Mouse (Mus musculus): ENCODE data around the gene Pacrg. TPM values are rescaled to one million over a fixed set of nuclear protein-coding genes. Genes with fewer than 3 reads are reported as not detected.

Pacrg gene
- total RNA-seq, 1 experiment from 2014 or later = 0.89 TPM

DNA sequence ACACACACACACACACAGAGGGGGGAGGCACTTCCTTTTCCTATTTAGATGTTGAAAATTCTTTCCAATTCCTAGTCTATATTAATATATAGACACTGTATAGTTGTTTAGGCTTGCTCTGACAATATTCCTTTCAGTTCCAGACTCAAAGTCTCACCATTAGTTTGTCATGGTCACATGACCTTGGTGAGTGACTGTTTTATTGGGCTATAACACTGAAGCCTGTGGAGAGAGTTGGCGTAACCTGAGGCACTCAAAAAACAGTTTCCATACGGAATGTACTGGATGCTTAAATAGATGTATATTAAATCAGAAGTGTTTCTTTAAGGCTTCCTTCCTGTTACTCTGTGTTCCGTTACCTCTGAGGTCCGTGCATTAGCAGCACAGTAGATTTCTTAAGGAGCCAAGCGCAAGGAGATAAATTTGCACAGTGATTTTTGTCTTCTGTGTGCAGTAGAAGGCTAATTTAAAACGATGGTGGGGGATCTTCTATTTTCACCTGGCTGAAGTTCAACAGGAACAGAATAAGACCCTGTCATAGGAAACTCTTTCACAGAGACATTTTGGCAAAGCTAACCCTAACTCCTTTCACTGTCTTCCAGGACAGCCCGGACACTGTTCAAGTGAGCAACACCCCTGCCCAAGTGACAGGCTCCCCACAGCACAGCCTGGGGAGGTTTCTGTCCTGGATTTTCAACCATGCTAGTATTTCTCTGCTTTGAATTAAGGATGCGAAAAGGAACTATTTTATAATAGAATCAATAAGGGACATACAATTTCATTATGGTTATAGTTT is 349.5 kb downstream of the Pacrg start:
- no peak; a peak in 1 of 4 replicates for ATAC-seq (replicated peaks in 1 of 2; ENCODE audit: insufficient read depth in 1 of 2, low FRiP score in 2 of 2, low TSS enrichment in 1 of 2, low read depth in 1 of 2, poor library complexity in 2 of 2, severe bottlenecking in 2 of 2)

DNA sequence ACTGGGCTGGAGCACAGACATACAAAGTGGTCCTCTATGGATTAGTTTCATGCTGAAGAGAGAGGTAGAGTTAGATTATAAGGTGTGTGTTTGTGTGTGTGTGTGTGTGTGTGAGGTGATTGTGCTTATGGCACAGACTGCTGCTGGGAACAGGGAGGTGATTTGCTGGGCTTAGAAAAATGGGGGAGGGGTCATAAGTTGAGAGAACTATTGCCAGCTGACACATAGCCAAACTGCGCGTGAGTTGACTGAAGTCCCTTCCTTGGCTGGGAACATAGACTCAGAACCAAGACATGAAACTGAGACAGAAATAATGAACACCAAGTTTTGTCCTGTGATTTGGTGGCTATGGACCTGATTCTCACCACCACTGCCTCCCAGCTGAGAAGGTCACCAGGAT is 351.2 kb downstream of the Pacrg start:
- no peak for ATAC-seq (replicated peaks in 1 of 2; ENCODE audit: insufficient read depth in 1 of 2, low FRiP score in 2 of 2, low TSS enrichment in 1 of 2, low read depth in 1 of 2, poor library complexity in 2 of 2, severe bottlenecking in 2 of 2)

DNA sequence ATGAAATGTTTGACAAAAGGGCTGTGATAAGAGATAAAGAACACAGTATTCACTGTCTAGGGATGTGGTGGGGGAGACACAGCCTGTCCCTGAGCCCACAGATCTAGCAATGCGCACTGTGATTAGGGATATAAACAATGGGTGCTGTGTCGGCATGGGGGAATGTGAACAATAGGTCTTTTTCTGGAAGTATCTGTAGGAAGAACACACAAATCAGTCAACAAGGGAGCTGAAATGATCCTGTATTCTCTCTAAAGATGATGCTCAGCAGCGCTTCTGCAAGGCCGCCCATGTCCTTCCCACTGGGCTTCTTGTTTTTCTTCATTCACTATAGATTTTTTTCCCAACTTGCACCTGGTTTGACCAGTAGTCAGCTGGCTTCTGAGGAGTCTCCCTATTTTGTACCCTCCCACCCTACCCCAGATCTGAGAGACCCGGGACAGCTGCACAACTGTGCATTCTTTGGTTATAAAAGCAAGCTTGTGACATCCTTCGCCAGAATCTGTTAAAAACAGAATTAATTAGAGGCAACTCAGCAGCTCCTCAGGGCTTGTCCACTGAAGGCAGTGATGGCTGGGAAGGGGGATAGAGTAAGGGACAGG is 356.1 kb downstream of the Pacrg start:
- ATAC-seq (replicated peaks in 1 of 2; ENCODE audit: insufficient read depth in 1 of 2, low FRiP score in 2 of 2, low TSS enrichment in 1 of 2, low read depth in 1 of 2, poor library complexity in 2 of 2, severe bottlenecking in 2 of 2) = no peak

DNA sequence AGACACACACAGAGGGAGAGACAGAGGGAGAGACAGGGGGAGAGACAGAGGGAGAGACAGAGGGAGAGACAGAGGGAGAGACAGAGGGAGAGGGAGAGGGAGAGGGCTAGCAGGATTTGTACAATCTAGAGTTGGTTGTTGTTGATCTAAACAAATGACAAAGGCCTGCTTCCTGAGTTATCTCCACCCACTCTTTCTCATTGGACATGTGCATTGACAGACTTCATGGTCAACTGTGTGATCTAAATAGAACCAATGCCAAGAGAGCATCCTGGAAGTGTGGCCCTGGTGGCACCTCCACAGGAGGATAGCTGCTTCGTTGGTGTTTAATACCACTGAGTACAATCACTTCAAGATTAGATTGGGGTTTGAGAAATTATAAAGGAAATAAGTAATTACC is 359.0 kb downstream of the Pacrg start:
- no peak for ATAC-seq (replicated peaks in 1 of 2; ENCODE audit: insufficient read depth in 1 of 2, low FRiP score in 2 of 2, low TSS enrichment in 1 of 2, low read depth in 1 of 2, poor library complexity in 2 of 2, severe bottlenecking in 2 of 2)

DNA sequence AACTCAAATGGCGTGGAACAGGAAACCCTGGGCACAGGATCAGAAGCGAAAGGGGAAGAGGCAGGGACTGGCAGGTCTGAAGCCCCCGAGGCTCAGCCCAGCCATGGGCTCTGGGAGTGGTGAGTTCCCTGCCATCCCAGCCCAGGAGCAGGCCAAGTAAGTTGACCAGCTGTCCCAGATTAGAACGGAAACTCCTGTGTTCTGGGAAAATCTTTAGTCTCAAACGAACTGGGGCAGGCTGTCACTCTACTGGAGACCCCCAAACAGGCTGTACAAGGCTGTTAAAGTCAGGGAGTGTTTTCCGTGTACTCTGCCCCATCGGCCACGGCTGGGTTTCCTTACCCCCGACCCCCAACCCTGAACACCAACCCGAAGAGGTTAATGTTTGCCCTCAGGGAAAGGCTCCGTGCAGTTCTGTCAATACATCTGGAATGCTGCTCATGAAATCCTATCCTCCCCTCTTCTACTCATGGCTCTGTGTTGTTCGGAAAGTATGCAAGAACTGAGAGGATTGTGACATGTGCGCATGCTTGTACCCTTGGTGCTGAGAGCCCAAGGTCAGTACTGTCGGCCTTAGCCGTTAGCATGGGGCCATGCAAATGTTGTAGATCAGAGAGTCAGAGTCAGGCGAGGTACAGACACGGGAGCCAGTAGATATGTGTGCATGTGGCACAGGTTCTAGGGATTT is 360.9 kb downstream of the Pacrg start:
- no peak for ATAC-seq (replicated peaks in 1 of 2; ENCODE audit: insufficient read depth in 1 of 2, low FRiP score in 2 of 2, low TSS enrichment in 1 of 2, low read depth in 1 of 2, poor library complexity in 2 of 2, severe bottlenecking in 2 of 2)

DNA sequence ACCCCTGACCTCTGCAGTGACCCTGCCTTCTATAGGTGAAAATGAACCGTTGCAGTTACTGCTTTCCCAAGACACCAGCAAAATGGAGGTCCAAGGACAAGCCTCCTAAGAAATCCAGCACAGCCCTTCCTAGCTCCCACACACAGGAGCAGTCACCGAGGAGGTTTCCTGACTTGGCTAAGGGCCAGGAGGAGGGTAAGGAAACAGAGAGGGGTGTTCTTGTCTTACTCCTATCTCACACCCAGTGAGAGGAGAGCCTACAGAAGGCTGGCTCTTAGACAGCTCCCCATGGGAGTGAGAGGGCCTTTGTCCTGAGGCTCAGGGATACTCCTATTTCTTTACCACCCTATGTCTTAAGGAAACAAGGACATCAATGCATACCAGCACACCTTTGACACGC is 361.7 kb downstream of the Pacrg start:
- ATAC-seq (replicated peaks in 1 of 2; ENCODE audit: insufficient read depth in 1 of 2, low FRiP score in 2 of 2, low TSS enrichment in 1 of 2, low read depth in 1 of 2, poor library complexity in 2 of 2, severe bottlenecking in 2 of 2) = no peak

DNA sequence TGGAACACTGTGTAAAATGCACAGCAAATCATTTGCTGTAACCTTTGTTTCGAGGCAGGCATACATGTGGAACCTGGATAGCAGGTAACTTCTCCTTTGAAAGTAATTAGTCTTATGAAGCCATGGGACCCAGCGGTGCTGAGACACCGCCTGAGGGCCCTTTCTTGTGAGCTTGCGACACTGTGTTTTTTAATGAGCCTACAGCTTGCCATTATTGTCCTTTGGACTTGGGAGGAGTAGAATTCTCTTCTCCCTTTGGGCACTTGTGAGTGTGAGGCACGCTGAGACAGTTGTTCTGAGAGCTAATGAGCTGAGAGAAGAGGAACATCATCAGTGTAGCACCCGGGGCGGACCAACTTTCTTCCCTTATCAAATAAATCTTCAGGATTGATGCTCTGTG is 363.3 kb downstream of the Pacrg start:
- ATAC-seq (replicated peaks in 1 of 2; ENCODE audit: insufficient read depth in 1 of 2, low FRiP score in 2 of 2, low TSS enrichment in 1 of 2, low read depth in 1 of 2, poor library complexity in 2 of 2, severe bottlenecking in 2 of 2) = no peak

DNA sequence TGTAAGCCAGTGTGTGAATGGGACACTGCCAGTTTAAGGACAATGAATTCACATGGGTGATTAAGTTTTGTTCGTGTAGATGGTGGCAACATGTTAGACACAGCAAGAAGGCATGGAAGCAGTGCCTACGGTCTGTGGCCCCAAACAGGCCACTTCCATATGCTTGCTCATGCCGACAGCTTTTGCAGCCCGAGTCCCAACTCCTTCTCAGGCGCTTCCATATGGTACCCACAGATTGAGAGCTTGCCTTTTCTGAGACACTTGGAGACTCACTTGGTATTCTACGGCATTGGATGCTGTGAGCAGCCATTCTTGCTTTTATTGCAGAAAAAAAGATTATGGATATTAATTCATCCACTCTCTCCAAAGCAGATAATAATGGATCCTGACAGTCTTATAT is 365.1 kb downstream of the Pacrg start:
- ATAC-seq (replicated peaks in 1 of 2; ENCODE audit: insufficient read depth in 1 of 2, low FRiP score in 2 of 2, low TSS enrichment in 1 of 2, low read depth in 1 of 2, poor library complexity in 2 of 2, severe bottlenecking in 2 of 2) = no peak

DNA sequence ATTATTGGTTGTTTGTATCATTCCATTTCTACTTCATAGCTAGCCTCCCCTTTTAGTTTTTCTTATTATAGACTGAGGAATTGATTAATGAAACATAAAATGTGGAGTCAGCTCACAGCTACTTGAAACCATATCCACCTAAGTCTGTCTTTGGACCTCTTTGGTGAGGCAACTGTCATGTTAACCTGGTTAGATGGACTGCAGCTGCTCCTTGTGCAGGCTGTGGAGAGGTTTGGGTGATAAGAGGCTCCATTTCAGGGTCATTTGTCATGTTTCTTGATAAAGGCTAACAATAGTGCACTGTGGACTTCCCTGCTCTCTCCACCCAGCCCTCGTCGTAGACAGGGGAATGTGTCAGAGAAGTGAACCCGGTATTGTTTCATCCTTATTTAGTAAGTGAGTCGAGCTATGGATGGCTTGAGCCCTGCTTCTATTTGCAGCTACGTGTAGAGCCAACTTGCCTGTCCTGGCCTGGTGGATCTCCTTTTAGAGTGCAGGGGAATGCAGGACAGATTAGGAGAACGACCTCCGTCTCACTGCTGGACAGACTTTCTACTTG is 366.2 kb downstream of the Pacrg start:
- ATAC-seq (replicated peaks in 1 of 2; ENCODE audit: insufficient read depth in 1 of 2, low FRiP score in 2 of 2, low TSS enrichment in 1 of 2, low read depth in 1 of 2, poor library complexity in 2 of 2, severe bottlenecking in 2 of 2) = no peak

DNA sequence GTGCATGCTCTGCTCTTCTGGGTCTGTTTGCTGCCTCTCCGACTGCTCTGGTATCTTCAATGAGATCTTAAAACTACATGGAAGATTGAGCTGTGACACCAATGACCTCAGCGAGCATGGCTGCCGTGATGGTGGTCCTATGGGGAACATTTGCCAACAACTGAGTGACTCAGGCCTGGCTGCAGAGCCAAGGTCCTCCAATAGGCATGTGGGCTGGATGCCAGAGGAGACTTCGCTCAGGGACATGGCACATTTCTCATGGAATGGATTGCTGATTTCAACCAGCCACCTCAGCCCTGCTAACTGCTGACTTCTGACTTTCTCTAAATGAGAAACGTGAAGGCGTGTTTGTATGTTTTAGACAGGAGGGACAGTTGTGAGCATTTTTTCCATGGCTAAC is 366.9 kb downstream of the Pacrg start:
- ATAC-seq (replicated peaks in 1 of 2; ENCODE audit: insufficient read depth in 1 of 2, low FRiP score in 2 of 2, low TSS enrichment in 1 of 2, low read depth in 1 of 2, poor library complexity in 2 of 2, severe bottlenecking in 2 of 2) = no peak

DNA sequence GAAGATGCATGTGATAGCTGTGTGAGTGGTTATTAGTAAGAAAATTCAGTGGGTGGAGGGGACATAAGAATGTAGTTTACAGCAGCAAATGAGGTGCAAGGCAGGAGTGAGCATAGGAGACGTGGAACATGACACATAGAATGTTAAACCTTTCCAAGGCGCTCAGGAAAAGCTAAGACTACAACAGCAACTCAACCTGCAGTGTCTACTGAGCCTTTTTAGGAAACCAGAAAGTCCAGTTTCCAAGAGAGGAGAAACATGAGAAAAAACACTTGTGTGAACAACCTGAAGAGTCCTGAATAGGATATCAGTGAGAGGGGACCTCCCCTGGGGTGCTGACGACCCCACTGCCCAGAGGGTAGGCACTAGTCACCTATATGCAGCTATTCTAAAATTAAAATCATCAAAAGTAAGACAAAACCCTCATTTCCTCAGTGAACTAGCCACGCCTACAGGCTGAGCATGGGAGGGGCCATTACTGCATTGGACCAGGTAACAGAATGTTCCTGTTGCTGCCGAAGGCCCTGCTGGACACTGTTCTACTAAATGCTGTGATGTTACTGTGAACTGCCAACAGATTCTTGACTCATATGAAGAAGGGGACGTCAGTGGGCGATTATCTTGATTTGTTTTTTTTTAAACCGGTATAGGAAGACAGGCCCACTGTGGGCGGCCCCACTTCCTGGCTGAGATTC is 370.1 kb downstream of the Pacrg start:
- no peak for ATAC-seq (replicated peaks in 1 of 2; ENCODE audit: insufficient read depth in 1 of 2, low FRiP score in 2 of 2, low TSS enrichment in 1 of 2, low read depth in 1 of 2, poor library complexity in 2 of 2, severe bottlenecking in 2 of 2)

DNA sequence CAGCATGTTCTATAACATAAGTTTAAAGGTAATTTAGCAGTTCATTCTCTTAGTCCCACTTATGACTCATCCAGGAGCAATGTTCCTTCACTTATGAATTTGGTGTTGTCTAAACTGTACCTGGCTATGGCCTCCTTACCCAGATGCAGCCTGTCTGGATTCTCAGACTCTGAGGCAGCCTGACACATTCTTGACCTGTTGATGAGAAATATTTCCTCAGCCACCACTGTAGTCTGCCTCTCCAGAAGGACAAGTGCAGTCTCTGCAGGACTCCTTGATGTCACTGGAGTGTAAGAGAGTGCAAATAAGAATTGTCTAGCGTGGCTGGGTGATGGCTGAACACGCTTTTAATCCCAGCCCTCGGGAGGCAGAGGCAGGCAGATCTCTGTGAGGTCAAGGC is 373.0 kb downstream of the Pacrg start:
- no peak for ATAC-seq (replicated peaks in 1 of 2; ENCODE audit: insufficient read depth in 1 of 2, low FRiP score in 2 of 2, low TSS enrichment in 1 of 2, low read depth in 1 of 2, poor library complexity in 2 of 2, severe bottlenecking in 2 of 2)

DNA sequence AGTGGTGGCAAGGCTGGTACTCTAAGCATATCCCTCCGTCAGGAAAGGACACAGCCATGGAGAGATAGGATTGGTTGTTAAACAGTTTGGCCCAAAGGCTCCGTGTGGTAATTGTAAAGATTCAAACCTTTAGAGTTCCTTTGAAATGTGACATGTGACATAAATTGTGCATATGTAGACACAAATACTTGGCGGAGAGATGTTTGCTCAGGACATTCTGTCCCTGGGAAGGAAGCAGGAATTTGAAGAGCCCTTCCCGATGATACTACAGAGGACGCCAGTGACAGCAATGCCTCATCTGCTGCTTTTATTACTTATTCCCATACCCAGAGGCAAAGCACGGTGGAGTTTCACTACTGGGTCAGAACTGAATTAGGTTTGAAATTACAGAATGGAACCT is 374.6 kb downstream of the Pacrg start:
- no peak for ATAC-seq (replicated peaks in 1 of 2; ENCODE audit: insufficient read depth in 1 of 2, low FRiP score in 2 of 2, low TSS enrichment in 1 of 2, low read depth in 1 of 2, poor library complexity in 2 of 2, severe bottlenecking in 2 of 2)

DNA sequence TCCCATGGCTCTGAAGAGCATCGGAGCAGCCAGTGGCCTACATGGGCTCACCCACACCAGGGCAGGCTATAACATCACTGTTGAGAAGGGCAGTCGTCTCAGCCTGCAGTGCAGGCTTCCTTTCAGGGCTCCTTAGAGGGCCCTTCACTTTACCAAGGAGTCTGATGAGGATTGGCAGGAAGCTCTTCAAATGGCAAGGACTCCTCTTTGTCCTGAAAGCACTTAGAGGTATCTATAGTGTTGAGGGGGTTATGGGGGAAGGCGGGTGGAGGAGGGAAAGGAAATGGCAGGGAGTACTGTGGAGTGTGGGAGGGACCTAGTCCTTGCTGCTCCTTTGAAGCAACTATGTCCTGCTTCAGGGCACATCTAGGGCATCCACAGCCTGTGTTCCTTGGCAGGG is 375.4 kb downstream of the Pacrg start:
- ATAC-seq (replicated peaks in 1 of 2; ENCODE audit: insufficient read depth in 1 of 2, low FRiP score in 2 of 2, low TSS enrichment in 1 of 2, low read depth in 1 of 2, poor library complexity in 2 of 2, severe bottlenecking in 2 of 2) = no peak

DNA sequence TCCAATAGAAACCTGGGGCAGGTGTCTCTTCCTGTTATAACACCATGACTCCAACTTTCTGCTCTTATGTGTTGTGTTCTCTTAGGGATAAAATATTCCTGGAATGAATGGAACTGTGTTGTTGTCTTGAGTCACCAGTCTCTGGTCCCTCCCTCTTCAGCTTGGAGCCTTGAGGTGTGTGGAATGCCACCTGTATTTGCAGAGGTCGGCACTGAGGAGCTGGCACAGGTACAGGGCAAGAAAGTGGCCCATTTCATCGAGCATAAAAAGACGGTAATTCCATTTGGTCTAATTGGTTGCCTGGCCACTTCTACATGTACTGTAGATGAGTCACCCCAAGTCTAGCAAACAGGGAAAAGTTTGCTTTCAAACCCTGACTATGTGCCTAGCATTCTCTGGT is 376.5 kb downstream of the Pacrg start:
- no peak for ATAC-seq (replicated peaks in 1 of 2; ENCODE audit: insufficient read depth in 1 of 2, low FRiP score in 2 of 2, low TSS enrichment in 1 of 2, low read depth in 1 of 2, poor library complexity in 2 of 2, severe bottlenecking in 2 of 2)

DNA sequence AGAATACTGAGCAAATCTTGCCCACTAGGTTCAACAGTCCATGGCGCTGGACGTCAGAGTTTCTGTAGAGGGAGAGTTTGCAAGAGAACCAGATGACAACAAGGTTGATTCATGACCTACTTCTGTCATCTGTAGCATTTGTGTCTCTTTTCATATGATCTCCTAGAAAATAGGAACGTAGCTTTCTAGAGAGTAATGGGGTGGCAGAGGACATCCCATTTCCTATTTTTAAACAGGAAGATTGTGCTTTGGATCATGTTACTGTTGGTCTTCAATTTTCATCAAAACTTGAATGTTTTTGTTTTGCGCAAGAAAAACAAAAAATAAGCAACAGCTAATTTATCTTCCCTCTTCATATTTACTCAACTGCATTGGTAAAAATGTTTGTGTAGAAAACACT is 379.2 kb downstream of the Pacrg start:
- no peak for ATAC-seq (replicated peaks in 1 of 2; ENCODE audit: insufficient read depth in 1 of 2, low FRiP score in 2 of 2, low TSS enrichment in 1 of 2, low read depth in 1 of 2, poor library complexity in 2 of 2, severe bottlenecking in 2 of 2)

DNA sequence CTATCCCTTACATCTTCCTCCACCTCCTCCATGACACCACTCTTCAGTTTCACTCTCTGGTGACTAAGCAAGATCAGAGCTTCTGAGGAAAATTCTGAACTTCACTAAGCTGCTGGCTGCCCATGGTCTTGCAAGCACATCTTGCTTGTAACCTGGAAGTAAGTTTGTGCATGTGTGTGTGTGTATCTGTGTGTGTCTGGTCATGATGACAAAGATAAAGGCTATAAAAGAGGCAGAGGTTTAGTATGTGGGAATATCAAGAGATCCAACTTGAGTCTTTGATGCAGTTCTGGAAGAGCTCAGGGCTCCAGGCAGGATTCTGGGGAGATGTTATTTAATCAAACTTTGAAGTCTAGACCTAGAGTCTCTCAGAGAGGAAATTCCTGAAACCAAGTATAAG is 381.4 kb downstream of the Pacrg start:
- no peak for ATAC-seq (replicated peaks in 1 of 2; ENCODE audit: insufficient read depth in 1 of 2, low FRiP score in 2 of 2, low TSS enrichment in 1 of 2, low read depth in 1 of 2, poor library complexity in 2 of 2, severe bottlenecking in 2 of 2)

DNA sequence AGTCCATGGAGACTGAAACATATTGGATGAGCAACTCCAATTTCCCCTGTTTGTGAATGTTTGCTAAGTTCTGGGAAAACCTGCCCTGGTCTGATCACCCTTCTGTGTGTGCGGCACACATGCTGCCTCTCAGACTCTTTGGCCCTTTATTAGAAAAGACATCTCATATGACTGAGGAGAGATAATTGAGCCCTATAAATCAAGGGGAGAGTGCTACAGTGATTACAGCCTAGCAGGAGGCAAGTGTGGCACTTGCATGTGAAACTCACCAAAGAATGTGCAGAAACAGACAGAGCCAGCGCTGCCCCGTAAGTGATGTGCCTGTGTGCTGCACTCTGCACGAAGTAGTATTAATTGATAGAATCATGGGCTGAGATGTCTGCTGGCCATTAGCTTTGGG is 383.7 kb downstream of the Pacrg start:
- no peak for ATAC-seq (replicated peaks in 1 of 2; ENCODE audit: insufficient read depth in 1 of 2, low FRiP score in 2 of 2, low TSS enrichment in 1 of 2, low read depth in 1 of 2, poor library complexity in 2 of 2, severe bottlenecking in 2 of 2)
